Mouse (Mus musculus) adrenal gland, postnatal 14 days (tissue): ENCODE measurements at regions not wholly inside any gene's neighbourhood (a gene's known extent, or its start where the extent isn't known, plus 50 kb on each side); places are given as distances from the start of the nearest gene placed in this dataset.

Experiments
- DNase-seq: peaks from one replicate; pipeline ENCODE4 v3.0.0; 2021; ENCODE audit warnings: mixed read lengths

DNA sequence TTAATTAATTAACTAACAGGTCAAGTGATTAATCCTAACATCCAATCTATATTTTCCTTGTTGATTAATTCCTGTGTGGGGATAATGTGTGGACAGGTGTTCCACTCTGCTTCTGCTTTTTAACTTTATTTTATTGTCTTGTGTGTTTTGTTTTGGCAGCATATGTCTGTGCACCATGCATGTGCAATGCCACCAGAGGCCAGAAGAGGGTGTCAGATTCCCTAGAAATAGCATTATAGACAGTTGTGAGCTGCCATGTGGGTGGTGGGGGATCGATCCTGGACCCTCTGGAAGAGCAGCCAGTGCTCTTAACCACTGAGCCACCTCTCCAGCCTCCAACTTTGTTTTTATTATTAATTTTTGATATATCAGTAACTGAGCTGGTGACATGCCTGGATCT is 65.6 kb downstream of the En1 start:
- peak; percentile 8 for DNase-seq

DNA sequence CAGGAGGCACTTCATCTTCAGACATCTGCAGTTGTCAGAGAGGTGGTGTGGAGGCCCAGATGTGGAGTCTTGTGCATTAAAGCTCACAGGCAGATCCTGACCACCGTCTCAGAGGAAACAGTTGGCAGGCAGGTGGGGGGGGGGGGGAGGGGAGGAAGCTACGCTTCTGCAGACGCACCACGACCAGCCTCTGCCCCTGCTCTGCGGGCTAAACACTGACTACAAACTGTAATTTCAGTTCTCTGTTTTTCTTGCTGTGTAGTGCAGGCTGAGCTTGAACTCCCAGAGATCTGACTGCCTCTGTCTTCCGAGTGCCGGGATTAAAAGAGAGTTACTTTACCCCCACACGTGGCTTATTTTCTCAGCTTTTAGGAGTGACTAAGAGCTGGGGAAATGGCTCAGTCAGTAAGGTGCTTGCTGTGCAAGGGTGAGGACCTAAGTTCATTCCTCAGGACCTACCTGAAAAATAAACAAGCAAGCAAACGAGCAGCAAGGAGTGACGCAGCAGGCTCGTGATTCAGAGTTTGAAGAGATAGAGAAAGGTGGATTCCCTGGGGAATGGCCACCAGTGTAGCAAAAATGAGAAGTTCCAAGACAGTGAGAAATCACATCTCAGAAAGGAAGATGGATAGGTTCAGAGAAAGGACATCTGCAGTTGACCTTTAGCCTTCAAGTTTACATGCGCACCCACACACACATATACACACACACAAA is 81.5 kb downstream of the En1 start:
- no peak for DNase-seq

DNA sequence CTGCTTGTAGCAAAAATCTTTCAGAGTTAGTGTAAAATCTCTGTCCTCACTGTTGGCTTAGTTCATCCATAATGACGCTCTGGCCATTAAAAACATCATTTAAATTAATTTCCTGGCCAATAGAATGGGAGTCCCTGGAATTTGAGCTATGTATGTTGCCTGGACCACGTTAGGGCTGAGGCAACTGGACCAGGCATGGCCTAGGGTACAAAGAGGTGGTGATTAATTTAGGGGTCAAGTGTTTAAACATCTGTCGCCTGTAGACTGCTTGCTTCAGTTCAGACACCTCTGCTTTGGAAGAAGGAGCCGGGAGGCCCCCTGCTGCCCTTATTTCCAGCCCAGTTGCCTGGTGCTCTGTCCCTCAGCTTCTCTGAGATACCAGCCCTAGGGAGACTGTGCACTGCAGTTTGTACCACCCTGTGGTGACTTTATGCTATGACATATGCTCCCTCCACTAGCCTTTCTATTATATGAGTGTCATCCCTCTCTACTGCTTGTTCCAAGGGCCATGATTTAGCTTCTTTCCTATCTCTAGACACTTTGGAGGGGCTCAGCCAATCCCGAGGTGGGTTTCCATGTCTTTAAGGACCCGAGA is 83.5 kb downstream of the En1 start:
- DNase-seq = no peak

GRCm38 (mm10) chr1:120691571-120691970 is 89.4 kb downstream of the En1 start:
- no peak for DNase-seq

- DNase-seq = no peak
Observed at GRCm38 (mm10) chr1:120698189-120698588, 96.0 kb downstream of the En1 start.

GRCm38 (mm10) chr1:120704201-120704600 is 102.0 kb downstream of the En1 start:
- DNase-seq = no peak

- no peak for DNase-seq
Observed at GRCm38 (mm10) chr1:120706011-120706410, 103.8 kb downstream of the En1 start.

DNA sequence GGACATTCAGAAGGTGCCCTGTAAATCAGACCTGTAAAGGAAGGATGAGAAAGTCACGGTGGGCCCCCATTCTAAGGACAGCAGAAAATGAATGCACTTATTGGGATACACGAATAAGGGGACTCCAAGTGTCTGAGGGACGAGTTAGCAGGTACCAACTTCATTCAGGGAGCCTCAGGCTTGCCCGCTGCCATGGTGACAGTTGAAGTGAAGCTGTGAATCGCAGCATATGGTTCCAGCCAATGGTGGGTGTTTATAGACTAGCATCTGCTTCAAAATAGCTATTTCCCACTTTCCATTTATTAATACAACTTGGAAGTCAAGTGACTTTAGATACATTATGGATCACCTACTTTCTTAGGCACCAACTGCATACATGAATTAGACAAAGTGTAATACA is 106.3 kb downstream of the En1 start:
- no peak for DNase-seq

DNA sequence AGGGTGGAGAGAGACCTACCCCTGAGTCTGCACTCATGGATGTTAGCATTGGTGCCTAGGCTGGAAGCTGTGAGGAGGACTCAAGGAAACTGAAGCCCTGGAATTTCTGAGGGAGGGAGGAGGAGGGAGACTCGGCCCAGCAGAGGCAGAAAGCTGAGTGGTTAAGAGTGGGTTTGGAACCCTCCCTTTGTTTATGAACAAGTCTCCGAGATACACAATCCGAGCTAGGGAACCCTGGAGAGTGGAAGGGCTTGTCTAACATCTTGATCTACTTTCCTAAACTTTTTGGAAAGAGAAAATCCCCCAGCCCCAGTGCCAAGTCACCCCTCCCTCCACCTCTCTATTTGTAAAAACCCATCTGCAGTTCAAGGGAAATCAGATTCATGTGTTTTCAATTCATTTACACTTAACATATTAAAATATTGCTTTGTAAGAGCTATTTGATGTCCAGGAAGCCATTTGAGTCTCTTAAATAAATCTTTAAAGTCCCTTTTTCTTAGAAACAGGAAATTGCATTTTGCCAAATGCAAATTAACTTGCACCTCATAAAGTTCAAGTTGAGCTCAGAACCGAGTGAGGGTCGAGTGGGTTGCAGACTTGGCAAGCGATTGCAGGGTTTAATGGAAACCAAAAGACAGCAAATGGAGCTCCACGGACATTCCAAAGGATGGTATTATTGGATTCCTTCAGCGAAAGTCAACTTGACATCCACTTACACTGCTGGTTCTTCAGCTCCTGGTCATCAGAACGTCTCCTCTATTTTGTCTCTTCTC is 113.1 kb downstream of the En1 start:
- no peak for DNase-seq

DNA sequence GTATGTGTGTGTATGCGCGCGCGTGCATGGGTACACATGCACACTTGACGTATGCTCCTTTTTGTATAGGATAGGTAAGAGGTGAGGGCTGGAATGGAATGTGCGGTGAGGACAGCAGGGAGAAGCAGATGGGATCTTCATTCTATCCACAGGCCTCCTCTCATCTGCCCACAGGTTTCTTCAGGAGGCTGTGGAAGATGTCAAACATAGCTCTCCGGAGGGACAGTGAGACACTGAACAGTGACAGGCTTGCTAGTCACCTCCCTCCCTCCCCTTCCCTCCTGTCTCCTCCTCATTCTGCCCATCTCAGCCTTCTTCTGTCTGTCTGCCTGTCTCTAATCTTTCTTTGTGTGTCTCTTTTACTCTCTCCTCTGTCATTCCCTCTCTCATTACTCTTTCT is 124.6 kb downstream of the En1 start:
- no peak for DNase-seq

GRCm38 (mm10) chr1:120727427-120727826 is 125.2 kb downstream of the En1 start:
- DNase-seq = no peak

- no peak for DNase-seq
Observed at GRCm38 (mm10) chr1:120732003-120732402, 129.8 kb downstream of the En1 start.

DNA sequence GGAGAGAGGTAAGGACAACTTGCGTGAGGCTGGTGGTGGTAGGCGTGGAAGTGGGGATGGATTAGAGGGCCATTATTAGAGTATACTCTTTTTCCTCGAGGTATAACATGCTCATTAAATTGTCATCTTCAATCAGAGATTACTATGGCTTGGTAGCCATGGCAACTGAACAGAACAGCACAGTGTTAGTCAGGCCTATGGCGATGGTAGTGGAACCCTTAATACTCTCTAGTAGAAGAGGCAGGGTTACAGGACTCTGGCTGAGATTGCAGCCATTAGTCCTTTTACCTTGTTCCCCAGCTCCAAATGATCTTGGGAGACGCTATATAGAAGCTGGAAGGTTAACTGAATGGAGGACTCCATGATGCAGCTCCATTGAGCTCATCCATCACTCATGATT is 131.5 kb downstream of the En1 start:
- DNase-seq = no peak

DNA sequence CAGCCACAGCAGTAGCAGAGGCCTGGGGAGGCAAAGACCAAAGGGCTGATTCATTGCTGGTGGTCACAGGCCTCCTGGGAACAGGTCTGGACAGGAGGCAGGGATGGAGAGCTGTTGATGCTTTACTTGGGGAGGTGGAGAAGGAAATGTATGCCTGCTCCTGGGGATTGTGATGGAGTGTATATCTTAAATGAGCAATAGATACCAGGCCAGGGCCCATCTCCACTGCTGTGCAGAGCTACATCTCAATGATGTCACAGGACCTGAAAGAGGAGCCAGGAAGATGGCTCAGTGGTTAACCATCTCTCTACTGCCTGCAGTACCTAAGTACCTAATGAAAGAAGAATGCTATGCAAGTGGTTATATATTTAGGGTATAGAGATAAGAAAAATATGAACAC is 132.6 kb downstream of the En1 start:
- DNase-seq = no peak

DNA sequence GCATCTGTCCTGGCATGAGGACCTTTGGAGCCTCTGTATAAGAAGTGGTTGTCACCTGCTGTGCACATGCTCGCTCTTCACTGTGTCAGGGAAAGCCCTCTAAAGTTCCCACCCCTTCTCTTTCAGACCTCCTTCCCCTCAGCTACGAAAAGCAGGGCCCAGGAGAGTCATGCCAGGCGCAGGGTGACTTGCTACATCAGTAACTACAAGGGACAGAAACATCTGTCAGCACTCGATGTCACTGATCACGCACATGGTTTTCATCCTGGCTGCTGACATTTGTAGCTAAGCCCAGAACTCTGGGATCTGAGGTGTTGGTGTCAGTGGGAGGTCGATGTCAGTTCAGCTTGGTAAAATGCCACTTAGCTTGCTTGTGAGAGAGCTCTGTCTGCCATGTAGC is 137.3 kb downstream of the En1 start:
- no peak for DNase-seq

- DNase-seq = no peak
Observed at GRCm38 (mm10) chr1:120741091-120741740, 139.0 kb downstream of the En1 start.

DNA sequence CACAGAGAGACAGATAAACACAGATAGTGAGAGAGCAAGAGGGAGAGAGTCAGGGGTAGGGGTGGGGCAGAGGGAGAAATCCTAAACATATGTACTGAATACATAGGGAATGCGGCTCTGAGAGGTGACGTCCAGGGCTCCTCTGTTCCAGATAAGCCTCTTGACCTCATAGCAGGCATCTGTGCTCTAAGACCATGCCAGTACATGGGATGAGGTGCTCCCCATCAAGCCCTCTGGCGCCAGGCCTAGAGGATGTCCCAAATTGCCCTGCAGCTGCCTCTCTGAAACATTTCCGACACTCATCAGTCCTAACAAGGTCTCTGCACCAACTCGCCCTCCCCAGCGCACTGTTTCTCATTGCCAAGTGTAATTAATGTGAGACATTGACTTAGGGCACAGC is 146.7 kb downstream of the En1 start:
- DNase-seq = no peak

DNA sequence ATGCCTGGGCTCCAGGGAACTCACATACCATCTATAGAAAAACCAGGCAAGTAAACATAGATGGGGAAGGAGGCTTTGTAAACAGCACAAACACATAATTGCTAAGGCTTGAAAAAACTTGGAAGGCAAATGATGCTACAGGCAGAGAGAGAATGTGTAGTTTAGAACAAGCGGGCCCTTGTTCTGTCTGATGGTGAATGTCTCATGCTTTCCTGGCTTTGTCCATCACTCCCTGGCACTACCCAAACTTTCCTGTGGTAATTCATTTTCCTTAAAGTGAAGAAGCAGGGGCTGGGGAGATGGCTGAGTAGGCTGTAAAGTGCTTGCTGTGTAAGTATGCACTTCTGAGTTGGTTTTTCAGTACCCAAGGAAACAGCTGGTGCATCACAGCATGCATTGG is 151.2 kb downstream of the En1 start:
- no peak for DNase-seq

DNA sequence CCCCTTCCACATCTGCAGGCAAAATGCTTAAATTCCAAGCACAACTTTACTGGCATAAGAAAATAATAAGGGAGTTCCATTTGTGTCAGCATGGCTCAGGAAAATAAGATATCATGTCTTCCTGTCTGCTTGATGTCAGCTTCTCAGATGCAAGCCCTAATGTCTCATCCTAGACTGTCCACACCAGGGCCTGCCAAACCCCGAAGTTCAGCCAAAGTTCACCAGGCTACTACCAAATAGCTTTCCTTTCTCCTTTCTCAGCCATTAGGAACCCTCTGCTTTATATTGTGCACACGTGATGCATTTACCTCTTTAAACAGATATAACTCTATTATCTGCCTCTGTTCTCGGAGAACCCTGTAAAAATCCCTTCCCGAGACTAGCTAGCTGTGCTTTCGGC is 152.1 kb downstream of the En1 start:
- no peak for DNase-seq

- DNase-seq = peak; percentile 88
Observed at GRCm38 (mm10) chr1:120757283-120757821, 155.1 kb downstream of the En1 start.

DNA sequence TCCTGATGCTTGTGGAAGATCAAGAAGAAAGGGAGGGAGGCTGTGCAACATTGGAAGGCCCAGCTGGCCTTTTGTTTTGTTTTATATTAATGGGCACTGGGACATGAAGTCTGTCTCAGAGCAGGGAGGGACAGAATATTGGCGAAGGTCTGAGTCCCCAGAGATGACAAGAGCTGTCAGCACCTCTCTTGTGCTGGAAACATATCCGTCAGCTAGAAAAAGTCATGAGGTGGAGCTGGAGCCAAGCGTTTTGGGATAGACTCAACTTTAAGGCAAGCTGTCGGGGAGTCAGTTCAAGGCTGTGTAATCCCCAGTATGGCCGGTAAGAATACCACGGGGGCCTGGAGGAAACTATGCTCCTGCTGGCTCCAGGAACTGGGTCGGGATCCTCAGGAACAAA is 156.0 kb downstream of the En1 start:
- no peak for DNase-seq

DNA sequence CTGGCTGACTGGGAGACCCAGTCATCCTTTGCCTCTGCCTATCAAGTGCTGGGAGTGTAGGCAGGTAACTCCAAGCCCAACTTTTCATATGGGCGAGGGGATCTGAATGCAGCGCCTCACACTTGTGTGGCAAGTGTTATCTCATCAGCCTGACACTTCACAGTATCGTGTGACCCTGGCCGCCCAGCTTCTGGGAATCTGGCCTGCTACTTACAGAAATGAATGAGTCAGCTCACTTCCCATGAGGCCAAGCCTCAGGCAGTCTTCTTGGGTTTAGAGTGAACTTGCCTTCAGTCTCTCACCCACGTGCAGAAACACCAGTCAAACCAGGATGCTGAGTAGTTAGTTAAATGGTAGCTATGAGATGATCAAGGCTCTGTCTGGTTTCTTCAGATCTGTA is 156.5 kb downstream of the En1 start:
- no peak for DNase-seq

DNA sequence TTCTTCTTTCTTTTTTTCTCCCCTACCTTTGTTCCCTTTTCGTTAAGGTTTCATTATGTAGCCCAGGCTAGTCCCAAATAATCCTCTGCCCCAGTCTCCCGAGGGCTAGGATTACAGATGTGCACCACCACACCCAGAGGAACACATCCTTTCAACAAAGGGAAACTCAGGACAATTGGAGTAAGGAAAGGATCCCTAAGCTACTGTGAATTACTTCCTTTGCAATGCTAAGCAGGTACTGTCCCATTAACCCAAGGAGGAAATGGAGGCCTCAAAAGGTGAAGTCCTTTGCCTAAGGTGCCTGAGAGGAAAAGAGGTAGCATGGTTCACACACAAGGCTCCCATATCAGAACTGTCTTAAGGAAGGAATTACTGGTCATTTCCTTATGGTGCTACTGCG is 157.2 kb downstream of the En1 start:
- DNase-seq = no peak
